Mouse (Mus musculus) left cerebral cortex, postnatal 25 days (tissue): Measurements from ENCODE around the gene Vmn1r128. TPM values are rescaled to one million over a fixed set of nuclear protein-coding genes. Genes with fewer than 3 reads are reported as not detected.
"Not testable (repeated sequence)": the region's sequence is repeated elsewhere in the genome, so short reads cannot be mapped to it uniquely, and the experiment has no call there.

Source experiments
- DNase-seq, 2 experiments: peaks; one replicate each; pipeline ENCODE4 v3.0.0; 2022; ENCODE audit warnings: low spot score in 2 of 2, mixed read lengths in 1 of 2
- intact Hi-C: fragments of 180-260 bp; cut with DNase I; formaldehyde crosslinking; loops from one replicate; pipeline ENCODE4 v1.15.1; 2025
- total RNA-seq, 2 experiments: library from RNA; stranded (reverse); gene quantifications; 2 replicates each; pipeline ENCODE4 v1.2.3; 2021

The Vmn1r128 gene
- total RNA-seq, result not detected

GRCm38 (mm10) chr7:21349073-21349472 lies at the start of gene Vmn1r128:
Gene Vmn1r128, plus strand, starts transcription at chr7:21349373.
- intact Hi-C loops, DNase-seq: not testable (repeated sequence)

DNA sequence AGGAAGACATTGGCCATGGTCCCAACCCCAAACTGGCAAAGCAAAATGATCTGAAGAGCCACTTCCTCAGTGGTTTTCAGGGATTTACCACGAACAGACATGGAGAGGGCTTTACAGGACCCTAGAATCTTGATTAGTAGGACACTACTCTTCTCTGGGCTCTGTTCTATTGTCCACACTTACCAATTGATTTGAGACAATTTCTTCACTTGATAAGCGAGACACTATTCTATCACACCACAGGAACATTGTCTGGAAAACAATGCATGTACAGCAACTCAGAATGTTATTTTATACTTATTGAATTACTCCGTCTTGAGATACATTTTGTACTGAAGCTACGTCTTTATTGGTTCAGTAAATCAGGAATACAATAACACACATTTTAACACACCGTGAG lies 47.8 kb upstream of the Vmn1r128 start, which contains the start of gene Vmn1r126:
Gene Vmn1r126 (minus strand): TSS at position 101 of the 400 bp plus-strand sequence.
- intact Hi-C loops, DNase-seq: not testable (repeated sequence)

DNA sequence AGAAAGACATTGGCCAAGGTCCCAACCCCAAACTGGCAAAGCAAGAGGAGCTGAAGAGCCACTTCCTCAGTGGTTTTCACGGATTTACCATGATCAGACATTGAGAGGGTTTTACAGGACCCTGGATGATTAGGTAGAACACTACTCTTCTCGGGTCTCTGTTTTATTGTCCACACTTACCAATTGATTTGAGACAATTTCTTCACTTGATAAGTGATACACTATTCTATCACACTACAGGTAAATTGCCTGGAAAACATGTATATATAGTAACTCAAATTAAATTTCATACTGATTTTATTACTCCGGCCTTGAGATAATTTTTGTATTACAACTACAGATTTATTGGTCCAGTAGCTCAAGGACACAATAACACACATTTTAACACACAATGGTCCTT lies 29.4 kb upstream of the Vmn1r128 start, which contains the start of gene Vmn1r127:
Gene Vmn1r127 (minus strand): TSS at position 101 of the 400 bp plus-strand sequence.
- DNase-seq, intact Hi-C loops: not testable (repeated sequence)

GRCm38 (mm10) chr7:21361191-21361590 lies 12.0 kb downstream of the Vmn1r128 start, which contains the start of gene Vmn1r129:
Gene Vmn1r129, minus strand, starts transcription at chr7:21361291.
- intact Hi-C loops, result not testable (repeated sequence)

More at GRCm38 (mm10) chr7:21361191-21361590, 12.0 kb downstream of the Vmn1r128 start, which contains the start of gene Vmn1r129:
- not testable (repeated sequence) for DNase-seq

Other genes with a start within 250 kb of the Vmn1r128 start
- gene Vmn1r122, start 215.2 kb upstream of the Vmn1r128 start, total RNA-seq, result not detected
- not detected for gene Vmn1r123, start 187.2 kb upstream of the Vmn1r128 start, total RNA-seq
- not detected for gene Gm5157, start 158.9 kb upstream of the Vmn1r128 start, total RNA-seq
- gene Vmn1r124, start 88.8 kb upstream of the Vmn1r128 start, total RNA-seq, result not detected
- not detected for gene Vmn1r125, start 77.2 kb upstream of the Vmn1r128 start, total RNA-seq
- gene Vmn1r126, start 47.9 kb upstream of the Vmn1r128 start, total RNA-seq, result not detected
- not detected for gene Vmn1r127, start 29.5 kb upstream of the Vmn1r128 start, total RNA-seq
- gene Vmn1r129, start 11.9 kb downstream of the Vmn1r128 start, total RNA-seq, result not detected
- not detected for gene Gm6882, start 83.4 kb downstream of the Vmn1r128 start, total RNA-seq
- not detected for gene Vmn1r130, start 162.4 kb downstream of the Vmn1r128 start, total RNA-seq
- gene Vmn1r131, start 196.7 kb downstream of the Vmn1r128 start, total RNA-seq, result not detected